Mouse (Mus musculus) midbrain, embryonic 13.5 days (tissue): Measurements from ENCODE around the gene Ccdc61. TPM values are rescaled to one million over a fixed set of nuclear protein-coding genes. Genes with fewer than 3 reads are reported as not detected.
A peak's percentile ranks its signal among the peaks of the same experiment; 100 is the strongest.
"Not testable (repeated sequence)": the region's sequence is repeated elsewhere in the genome, so short reads cannot be mapped to it uniquely, and the experiment has no call there.

Experiments
- ATAC-seq: fragments of 200-750 bp; cut with Nextera tagmentation; 2 replicates; pipeline ENCODE4 v1.8.0; 2017; ENCODE audit warnings: mild to moderate bottlenecking, moderate TSS enrichment, moderate library complexity
- H3K27ac ChIP-seq: fragments of 300-500 bp; sonication (generic); 2 replicates; pipeline ENCODE4 v1.5.1; 2015; ENCODE audit warnings: inconsistent platforms, mild to moderate bottlenecking, moderate library complexity
- H3K27me3 ChIP-seq: fragments of 300-500 bp; sonication (generic); 2 replicates; pipeline ENCODE4 v1.6.1; 2015; ENCODE audit warnings: mild to moderate bottlenecking, inconsistent platforms
- H3K36me3 ChIP-seq: fragments of 300-500 bp; sonication (generic); 2 replicates; pipeline ENCODE4 v1.6.1; 2015; ENCODE audit warnings: mild to moderate bottlenecking, inconsistent platforms
- H3K4me1 ChIP-seq: fragments of 300-500 bp; sonication (generic); replicated peaks from 2 replicates; pipeline ENCODE4 v1.6.1; 2015; ENCODE audit warnings: inconsistent platforms
- H3K4me2 ChIP-seq: fragments of 300-500 bp; sonication (generic); replicated peaks from 2 replicates; pipeline ENCODE4 v1.6.1; 2015; ENCODE audit warnings: moderate library complexity, mild to moderate bottlenecking, inconsistent platforms
- H3K4me3 ChIP-seq: fragments of 300-500 bp; sonication (generic); replicated peaks from 2 replicates; pipeline ENCODE4 v1.5.1; 2015; ENCODE audit warnings: mild to moderate bottlenecking, inconsistent platforms
- H3K9ac ChIP-seq: fragments of 300-500 bp; sonication (generic); replicated peaks from 2 replicates; pipeline ENCODE4 v1.6.1; 2015; ENCODE audit warnings: mild to moderate bottlenecking, inconsistent platforms
- H3K9me3 ChIP-seq: fragments of 300-500 bp; sonication (generic); 2 replicates; pipeline ENCODE4 v1.6.1; 2016; ENCODE audit warnings: mild to moderate bottlenecking, inconsistent platforms
- WGBS: fragments of 180-500 bp; shearing (Covaris S2); methylation state at CpG from one replicate; pipeline ENCODE4 v1.1.7; 2015; 5-methylcytosine and 5-hydroxymethylcytosine counted together
- polyA plus RNA-seq: library from polyadenylated mRNA; unstranded; fragments of >200 nt; fragmentation: Nextera tagmentation; extraction: Ambion mirVana; gene quantifications from 2 replicates; pipeline ENCODE4 v1.2.1, GENCODE M21; 2015

Gene Ccdc61
- polyA plus RNA-seq, 1 experiment from 2014 or later, result 23.6 TPM

- no peaks in the 10 kb centered on the region for H3K36me3 ChIP-seq
- H3K27ac ChIP-seq, result no peak overlapping the region
- ATAC-seq, result no peak
- no peak overlapping the region for H3K4me3 ChIP-seq
- 89% methylated on average over 5 of the region's 5 CpGs for WGBS
- H3K9ac ChIP-seq, result no peak overlapping the region
- H3K4me1 ChIP-seq, result no peaks in the 10 kb centered on the region
- H3K4me2 ChIP-seq, result no peak overlapping the region
- H3K9me3 ChIP-seq, result no peaks in the 10 kb centered on the region
- no peaks in the 10 kb centered on the region; the same call in 1 of the 2 replicates for H3K27me3 ChIP-seq
Measured at GRCm38 (mm10) chr7:18875372-18875771, 34.8 kb downstream of the Ccdc61 start.

GRCm38 (mm10) chr7:18873253-18873652 is 37.0 kb downstream of the Ccdc61 start:
- under 1% methylated on average over 10 of the region's 10 CpGs for WGBS
- Histone ChIP-seq H3K4me3 (peak overlapping the region; percentile 43), H3K9ac (peak overlapping the region; percentile 59), H3K27ac (no peak overlapping the region), H3K9me3 (0 out of 2 replicates have a peak, but pooled peaks cover 3% of the 10 kb centered on the region), H3K4me2 (peak overlapping the region; percentile 73), H3K36me3 (no peaks in the 10 kb centered on the region), H3K4me1 (no peaks in the 10 kb centered on the region), H3K27me3 (no peaks in the 10 kb centered on the region; the same call in 1 of the 2 replicates)
- peak; percentile 86 for ATAC-seq

- peak; percentile 81 for ATAC-seq
- WGBS, result under 1% methylated on average over 7 of the region's 7 CpGs
- Histone ChIP-seq H3K36me3 (no peaks in the 10 kb centered on the region), H3K27ac (no peak overlapping the region), H3K27me3 (no peaks in the 10 kb centered on the region; the same call in 1 of the 2 replicates), H3K4me2 (peak overlapping the region; percentile 73), H3K9me3 (0 out of 2 replicates have a peak, but pooled peaks cover 3% of the 10 kb centered on the region), H3K4me1 (no peaks in the 10 kb centered on the region), H3K4me3 (peak overlapping the region; percentile 43), H3K9ac (peak overlapping the region; percentile 59)
Measured at GRCm38 (mm10) chr7:18872816-18873215, 37.4 kb downstream of the Ccdc61 start.

- peak; percentile 73 for ATAC-seq
- no peak overlapping the region for H3K27ac ChIP-seq
- peak overlapping the region; percentile 73 for H3K4me2 ChIP-seq
- no peaks in the 10 kb centered on the region; the same call in 1 of the 2 replicates for H3K27me3 ChIP-seq
- no peaks in the 10 kb centered on the region for H3K36me3 ChIP-seq
- H3K9me3 ChIP-seq, result 0 out of 2 replicates have a peak, but pooled peaks cover 3% of the 10 kb centered on the region
- WGBS, result 34% methylated on average over 13 of the region's 14 CpGs
- H3K9ac ChIP-seq, result peak overlapping the region; percentile 59
- H3K4me1 ChIP-seq, result no peaks in the 10 kb centered on the region
- peak overlapping the region; percentile 43 for H3K4me3 ChIP-seq
Measured at GRCm38 (mm10) chr7:18872014-18872802, 38.0 kb downstream of the Ccdc61 start.

GRCm38 (mm10) chr7:18871031-18871430 is 39.2 kb downstream of the Ccdc61 start, which contains the start of gene Pglyrp1:
Pglyrp1 (plus strand) TSS chr7:18871331.
- 86% methylated on average over 1 of the region's 8 CpGs for WGBS
- H3K4me3 ChIP-seq, H3K9me3 ChIP-seq, H3K4me1 ChIP-seq, H3K27me3 ChIP-seq, H3K4me2 ChIP-seq, ATAC-seq, H3K9ac ChIP-seq, H3K36me3 ChIP-seq, H3K27ac ChIP-seq: not testable (repeated sequence)

- Histone ChIP-seq H3K27ac (no peak overlapping the region), H3K4me2 (no peak overlapping the region), H3K27me3 (no peaks in the 10 kb centered on the region), H3K4me3 (no peak overlapping the region), H3K36me3 (no peaks in the 10 kb centered on the region), H3K9me3 (0 out of 2 replicates have a peak, but pooled peaks cover 6% of the 10 kb centered on the region), H3K9ac (no peak overlapping the region), H3K4me1 (no peaks in the 10 kb centered on the region)
- 88% methylated on average over 2 of the region's 2 CpGs for WGBS
- no peak for ATAC-seq
Measured at GRCm38 (mm10) chr7:18868491-18868890, 41.7 kb downstream of the Ccdc61 start.

GRCm38 (mm10) chr7:18862801-18863200 is 47.4 kb downstream of the Ccdc61 start:
- no peak overlapping the region for H3K4me2 ChIP-seq
- 0 out of 2 replicates have a peak, but pooled peaks cover 4% of the 10 kb centered on the region for H3K9me3 ChIP-seq
- no peaks in the 10 kb centered on the region for H3K27me3 ChIP-seq
- H3K4me3 ChIP-seq, result no peak overlapping the region
- H3K9ac ChIP-seq, result no peak overlapping the region
- H3K4me1 ChIP-seq, result no peaks in the 10 kb centered on the region
- H3K36me3 ChIP-seq, result no peaks in the 10 kb centered on the region
- H3K27ac ChIP-seq, result no peak overlapping the region
- 89% methylated on average over 6 of the region's 6 CpGs for WGBS
- ATAC-seq, result no peak

- Histone ChIP-seq H3K4me1 (no peaks in the 10 kb centered on the region), H3K36me3 (no peaks in the 10 kb centered on the region), H3K27me3 (no peaks in the 10 kb centered on the region), H3K9me3 (no peaks in the 10 kb centered on the region), H3K27ac (no peak overlapping the region), H3K4me3 (no peak overlapping the region), H3K4me2 (no peak overlapping the region), H3K9ac (no peak overlapping the region)
- WGBS, result 76% methylated on average over 5 of the region's 5 CpGs
- no peak for ATAC-seq
Measured at GRCm38 (mm10) chr7:18858310-18858916, 51.8 kb downstream of the Ccdc61 start.

- Histone ChIP-seq H3K36me3 (no peaks in the 10 kb centered on the region), H3K4me2 (no peak overlapping the region), H3K27ac (no peak overlapping the region), H3K9me3 (no peaks in the 10 kb centered on the region), H3K27me3 (no peaks in the 10 kb centered on the region), H3K9ac (no peak overlapping the region), H3K4me3 (no peak overlapping the region), H3K4me1 (no peaks in the 10 kb centered on the region)
- 95% methylated on average over 1 of the region's 1 CpGs for WGBS
- no peak for ATAC-seq
Measured at GRCm38 (mm10) chr7:18848395-18848794, 61.8 kb downstream of the Ccdc61 start.

- Histone ChIP-seq H3K4me1 (peaks cover 5% of the 10 kb centered on the region), H3K9me3 (no peaks in the 10 kb centered on the region), H3K4me3 (no peak overlapping the region), H3K36me3 (no peaks in the 10 kb centered on the region), H3K9ac (no peak overlapping the region), H3K4me2 (no peak overlapping the region), H3K27ac (no peak overlapping the region), H3K27me3 (no peaks in the 10 kb centered on the region)
- 52% methylated on average over 5 of the region's 5 CpGs for WGBS
- ATAC-seq, result no peak
Measured at GRCm38 (mm10) chr7:18844811-18845210, 65.4 kb downstream of the Ccdc61 start.

- ATAC-seq, result peak; percentile 55
- Histone ChIP-seq H3K9ac (no peak overlapping the region), H3K4me1 (peaks cover 5% of the 10 kb centered on the region), H3K4me2 (peak overlapping the region; percentile 61), H3K4me3 (peak overlapping the region; percentile 20; the same call in 1 of the 2 replicates), H3K9me3 (no peaks in the 10 kb centered on the region), H3K27me3 (no peaks in the 10 kb centered on the region), H3K27ac (no peak overlapping the region), H3K36me3 (no peaks in the 10 kb centered on the region)
- WGBS, result 73% methylated on average over 1 of the region's 1 CpGs
Measured at GRCm38 (mm10) chr7:18841174-18841567, 69.0 kb downstream of the Ccdc61 start.
